Mouse (Mus musculus): Measurements from ENCODE around the gene Coq4.
"Not testable (repeated sequence)": the region's sequence is repeated elsewhere in the genome, so short reads cannot be mapped to it uniquely, and the experiment has no call there.

The Coq4 gene

GRCm38 (mm10) chr2:29787104-29787917, at the start of gene Coq4:
Gene Coq4 (plus strand): TSS chr2:29787493.
- DNase-seq (ENCODE audit: low read depth) = peak; percentile 95

GRCm38 (mm10) chr2:29738799-29739198, 48.5 kb upstream of the Coq4 start:
- DNase-seq (ENCODE audit: low read depth) = no peak

- no peak for DNase-seq (ENCODE audit: low read depth)
These were observed 47.9 kb upstream of the Coq4 start for GRCm38 (mm10) chr2:29739368-29739767.

GRCm38 (mm10) chr2:29741207-29741606, 46.1 kb upstream of the Coq4 start:
- no peak for DNase-seq (ENCODE audit: low read depth)

- DNase-seq (ENCODE audit: low read depth) = no peak
These were observed 43.0 kb upstream of the Coq4 start for GRCm38 (mm10) chr2:29744256-29744655.

GRCm38 (mm10) chr2:29747188-29747782, 40.0 kb upstream of the Coq4 start:
- no peak for DNase-seq (ENCODE audit: low read depth)

- DNase-seq (ENCODE audit: low read depth) = peak; percentile 31
These were observed 39.4 kb upstream of the Coq4 start for GRCm38 (mm10) chr2:29747852-29748251.

- no peak for DNase-seq (ENCODE audit: low read depth)
These were observed 38.8 kb upstream of the Coq4 start for GRCm38 (mm10) chr2:29748499-29748898.

- DNase-seq (ENCODE audit: low read depth) = no peak
These were observed 35.8 kb upstream of the Coq4 start, which contains the start of gene Gm13420 for GRCm38 (mm10) chr2:29751497-29751896. Gene Gm13420 (minus strand): TSS chr2:29751685.

- DNase-seq (ENCODE audit: low read depth) = no peak
These were observed 34.9 kb upstream of the Coq4 start for GRCm38 (mm10) chr2:29752397-29752796.

GRCm38 (mm10) chr2:29755693-29756092, 31.6 kb upstream of the Coq4 start:
- DNase-seq (ENCODE audit: low read depth) = no peak

GRCm38 (mm10) chr2:29764831-29765230, 22.5 kb upstream of the Coq4 start:
- DNase-seq (ENCODE audit: low read depth) = peak; percentile 86

- DNase-seq (ENCODE audit: low read depth) = no peak
These were observed 19.1 kb upstream of the Coq4 start for GRCm38 (mm10) chr2:29767976-29768709.

- DNase-seq (ENCODE audit: low read depth) = no peak
These were observed 18.4 kb upstream of the Coq4 start for GRCm38 (mm10) chr2:29768901-29769300.

- no peak for DNase-seq (ENCODE audit: low read depth)
These were observed 17.1 kb upstream of the Coq4 start for GRCm38 (mm10) chr2:29770162-29770561.

GRCm38 (mm10) chr2:29771611-29772461, 15.5 kb upstream of the Coq4 start:
- peak; percentile 81 for DNase-seq (ENCODE audit: low read depth)

GRCm38 (mm10) chr2:29773323-29773722, 14.0 kb upstream of the Coq4 start:
- DNase-seq (ENCODE audit: low read depth) = no peak

- not testable (repeated sequence) for DNase-seq (ENCODE audit: low read depth)
These were observed 6.0 kb upstream of the Coq4 start for GRCm38 (mm10) chr2:29781256-29781655.

- DNase-seq (ENCODE audit: low read depth) = no peak
These were observed 3.0 kb upstream of the Coq4 start for GRCm38 (mm10) chr2:29784290-29784689.

- DNase-seq (ENCODE audit: low read depth) = peak; percentile 84
These were observed 816 bp downstream of the Coq4 start, which contains the start of gene Trub2 for GRCm38 (mm10) chr2:29787937-29788681. Gene Trub2 (minus strand): TSS chr2:29788502.
